Mouse (Mus musculus): Measurements from ENCODE around the gene Slfn4. TPM values are rescaled to one million over a fixed set of nuclear protein-coding genes. Genes with fewer than 3 reads are reported as not detected.
A peak's percentile ranks its signal among the peaks of the same experiment; 100 is the strongest.
"Not testable (repeated sequence)": the region's sequence is repeated elsewhere in the genome, so short reads cannot be mapped to it uniquely, and the experiment has no call there.

Slfn4 gene
- total RNA-seq (2018; cell fraction: chromatin; rRNA removed): 1,000 to 10,000 TPM in 4 of 26 experiments, 100 to 1,000 TPM in 9, 10 to 100 TPM in 11, 1 to 10 TPM in 2; 9.0 to 1,141 (median 381) TPM
- total RNA-seq (2018; cell fraction: cytosol; rRNA removed): 10 to 100 TPM in 12 of 26 experiments, 1 to 10 TPM in 3, under 1 TPM in 11; 0.30 to 60.5 (median 5.6) TPM
- total RNA-seq (2018; cell fraction: nucleus; rRNA removed): 1,000 to 10,000 TPM in 10 of 26 experiments, 100 to 1,000 TPM in 3, 10 to 100 TPM in 12, 1 to 10 TPM in 1; 9.2 to 1,802 (median 392) TPM
- polyA plus RNA-seq (2018): 0.49 to 3.3 TPM (median 3.0 TPM) in 3 replicates

DNA sequence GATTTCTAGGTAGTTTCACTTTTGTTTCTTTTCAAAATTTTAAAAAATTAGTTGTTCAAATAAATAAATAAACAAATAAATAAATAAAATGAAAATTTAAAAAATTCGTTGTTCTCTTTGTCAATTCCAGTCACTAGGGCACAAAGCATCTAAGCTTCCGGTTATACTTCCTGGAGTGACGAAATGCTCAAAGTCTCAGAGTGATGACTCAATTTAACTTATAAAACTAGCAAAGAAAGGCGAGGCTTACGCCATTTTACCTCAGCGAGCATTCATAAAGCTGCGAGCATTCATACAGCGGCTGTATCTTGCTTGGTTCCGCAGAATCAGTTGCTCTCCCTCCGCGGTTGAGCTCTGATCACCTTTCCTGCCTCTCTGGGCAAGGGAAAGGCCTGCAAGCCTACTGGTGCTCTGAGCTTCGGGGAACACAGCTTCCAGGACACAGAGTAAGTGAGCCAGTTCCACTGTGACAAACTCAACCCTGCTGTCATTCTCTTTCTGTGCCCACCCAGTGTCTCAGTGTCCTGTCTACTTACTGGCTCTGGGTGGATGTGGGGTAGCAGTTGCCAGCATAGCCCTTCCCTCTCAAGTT, at the start of gene Slfn4:
Slfn4 (plus strand) TSS at position 239 of the 592 bp plus-strand sequence.
- no peak within 1 kb of the TSS for H3K27ac ChIP-seq

GRCm38 (mm10) chr11:83125633-83126032, 49.4 kb upstream of the Slfn4 start:
- not testable (repeated sequence) for H3K4me3 ChIP-seq (ENCODE audit: inconsistent target); H3K79me2 ChIP-seq (ENCODE audit: inconsistent target); H3K27ac ChIP-seq; H3K36me3 ChIP-seq (ENCODE audit: inconsistent target)
- WGBS (ENCODE audit: missing documents): no CpG with 5 or more reads among the region's 1 CpGs

More for the DNA sequence above, at the start of gene Slfn4:
- Histone ChIP-seq H3K79me2 (ENCODE audit: inconsistent target) (no peaks in the 10 kb centered on the region), H3K4me3 (ENCODE audit: inconsistent target) (no peak within 1 kb of the TSS), H3K36me3 (ENCODE audit: inconsistent target) (no peaks in the 10 kb centered on the region)
- 71% methylated on average over 12 of the region's 12 CpGs for WGBS (ENCODE audit: missing documents)

DNA sequence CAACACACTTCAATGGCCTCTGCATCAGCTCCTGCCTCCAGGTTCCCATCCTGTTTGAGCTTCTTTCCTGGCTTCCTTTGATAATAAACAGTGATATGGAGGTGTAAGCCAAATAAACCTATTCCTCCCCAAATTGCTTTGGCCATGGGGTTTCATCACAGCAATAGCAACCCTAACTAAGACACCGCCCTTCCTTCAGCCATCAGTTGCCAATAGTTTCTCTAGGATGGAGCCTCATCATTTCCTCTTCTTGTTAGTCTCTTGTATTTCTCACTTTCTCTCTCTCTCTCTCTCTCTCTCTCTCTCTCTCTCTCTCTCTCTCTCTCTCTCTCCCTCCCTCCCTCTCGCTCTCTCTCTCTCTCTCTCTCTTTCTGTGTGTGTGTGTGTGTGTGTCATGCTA, 37.7 kb upstream of the Slfn4 start:
- not testable (repeated sequence) for H3K4me3 ChIP-seq (ENCODE audit: inconsistent target); H3K79me2 ChIP-seq (ENCODE audit: inconsistent target); H3K36me3 ChIP-seq (ENCODE audit: inconsistent target); H3K27ac ChIP-seq
- no CpG with 5 or more reads among the region's 2 CpGs for WGBS (ENCODE audit: missing documents)

GRCm38 (mm10) chr11:83148939-83149338, 26.0 kb upstream of the Slfn4 start:
- H3K36me3 ChIP-seq (ENCODE audit: inconsistent target); H3K4me3 ChIP-seq (ENCODE audit: inconsistent target); H3K79me2 ChIP-seq (ENCODE audit: inconsistent target); H3K27ac ChIP-seq: not testable (repeated sequence)
- no CpG with 5 or more reads among the region's 1 CpGs for WGBS (ENCODE audit: missing documents)

DNA sequence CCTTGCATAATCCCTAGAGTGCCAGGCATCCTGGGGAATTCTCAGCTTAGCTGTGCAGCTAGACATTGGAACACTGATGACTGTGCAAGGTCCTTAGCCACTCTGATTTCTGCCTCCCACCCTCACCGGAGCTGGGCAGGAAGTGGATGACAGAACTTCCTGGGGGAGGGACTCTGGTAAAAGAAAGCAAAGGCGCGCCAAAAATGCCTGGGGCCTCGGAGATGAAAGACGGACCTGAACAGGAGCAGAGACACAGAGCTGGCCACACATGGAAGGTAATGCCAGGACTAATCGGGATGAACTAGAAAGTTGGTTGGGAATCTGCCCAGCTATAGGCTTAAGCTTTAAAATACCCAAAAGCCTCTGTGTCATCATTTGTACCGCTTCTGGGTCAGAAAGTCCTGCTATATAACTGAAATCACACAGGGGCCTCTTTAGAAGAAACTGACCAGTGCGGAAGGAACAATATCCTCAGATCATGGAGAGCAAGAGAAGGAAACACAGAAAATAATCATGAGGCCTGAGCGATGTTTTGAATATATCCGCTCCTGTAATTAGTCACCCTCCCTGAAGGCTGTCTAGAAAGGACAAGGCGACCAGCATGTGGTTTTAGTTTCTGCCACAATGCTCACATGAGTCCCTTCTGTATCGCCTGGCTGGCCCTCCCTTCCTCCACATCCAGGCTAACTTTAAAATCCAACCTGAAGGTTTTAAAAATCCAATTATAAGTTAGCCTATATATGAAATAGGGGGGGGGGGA, 16.3 kb downstream of the Slfn4 start, which contains the start of gene Slfn3:
Slfn3 (plus strand) TSS at position 197 of the 760 bp plus-strand sequence.
- WGBS (ENCODE audit: missing documents): 1% methylated on average over 12 of the region's 12 CpGs

DNA sequence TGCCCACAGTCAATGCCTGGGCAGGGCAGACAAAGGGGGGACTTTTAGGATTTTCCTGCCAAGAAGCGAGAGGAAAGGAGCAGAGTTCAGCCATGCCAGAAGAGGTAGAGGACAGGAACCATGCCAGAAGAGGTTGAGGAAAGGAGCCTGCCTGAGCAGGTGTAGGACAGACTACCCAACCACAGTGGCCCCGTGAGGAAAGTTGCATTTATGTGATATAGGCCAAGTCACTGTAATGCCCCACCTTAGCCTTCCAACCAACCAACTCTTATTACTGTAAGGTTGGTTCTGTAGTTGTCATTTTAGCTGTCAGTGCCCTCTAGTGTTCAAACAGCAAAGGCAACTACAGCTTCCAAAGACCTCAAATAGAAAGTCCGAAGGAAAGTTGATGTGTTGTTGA, 17.0 kb downstream of the Slfn4 start:
- peaks cover 58% of the 10 kb centered on the region for H3K79me2 ChIP-seq (ENCODE audit: inconsistent target)
- WGBS (ENCODE audit: missing documents): 21% methylated on average over 2 of the region's 3 CpGs
- H3K36me3 ChIP-seq (ENCODE audit: inconsistent target): peaks cover 4% of the 10 kb centered on the region; the same call in 1 of the 2 replicates
- H3K27ac ChIP-seq: peak overlapping the region; percentile 79
- H3K4me3 ChIP-seq (ENCODE audit: inconsistent target): peak overlapping the region; percentile 72

More for the DNA sequence above, 16.3 kb downstream of the Slfn4 start, which contains the start of gene Slfn3:
- Histone ChIP-seq H3K79me2 (ENCODE audit: inconsistent target) (peaks cover 51% of the 10 kb centered on the region), H3K4me3 (ENCODE audit: inconsistent target) (peak within 1 kb of the TSS; percentile 72), H3K27ac (peak within 1 kb of the TSS; percentile 79), H3K36me3 (ENCODE audit: inconsistent target) (no peaks in the 10 kb centered on the region)

DNA sequence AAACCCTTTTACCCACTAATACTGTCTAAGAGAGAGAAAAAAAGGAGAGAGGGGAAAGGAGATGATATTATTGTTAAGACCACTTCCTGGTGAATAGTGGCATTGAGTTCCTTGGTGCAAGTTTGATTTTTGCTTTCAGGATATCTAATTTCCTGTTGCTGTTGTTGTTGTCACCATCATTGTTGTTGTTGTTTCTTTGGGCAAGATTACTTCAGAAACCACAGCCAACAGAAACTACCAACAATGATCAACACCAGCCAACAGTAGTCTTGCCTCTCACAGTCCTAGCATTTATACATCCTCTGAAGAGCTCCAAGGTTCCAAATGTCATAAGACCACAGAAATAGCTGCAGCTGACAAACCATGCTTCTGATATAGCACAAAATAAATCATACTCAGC, 30.0 kb downstream of the Slfn4 start:
- Histone ChIP-seq H3K79me2 (ENCODE audit: inconsistent target) (peaks cover 94% of the 10 kb centered on the region), H3K36me3 (ENCODE audit: inconsistent target) (peaks cover 51% of the 10 kb centered on the region), H3K4me3 (ENCODE audit: inconsistent target) (no peak overlapping the region), H3K27ac (no peak overlapping the region)

GRCm38 (mm10) chr11:83216119-83216518, 41.1 kb downstream of the Slfn4 start:
- peaks cover 53% of the 10 kb centered on the region for H3K36me3 ChIP-seq (ENCODE audit: inconsistent target)
- 100% methylated on average over 1 of the region's 1 CpGs for WGBS (ENCODE audit: missing documents)
- H3K79me2 ChIP-seq (ENCODE audit: inconsistent target): peaks cover 22% of the 10 kb centered on the region; the same call in 1 of the 2 replicates
- H3K27ac ChIP-seq: no peak overlapping the region
- no peak overlapping the region for H3K4me3 ChIP-seq (ENCODE audit: inconsistent target)

DNA sequence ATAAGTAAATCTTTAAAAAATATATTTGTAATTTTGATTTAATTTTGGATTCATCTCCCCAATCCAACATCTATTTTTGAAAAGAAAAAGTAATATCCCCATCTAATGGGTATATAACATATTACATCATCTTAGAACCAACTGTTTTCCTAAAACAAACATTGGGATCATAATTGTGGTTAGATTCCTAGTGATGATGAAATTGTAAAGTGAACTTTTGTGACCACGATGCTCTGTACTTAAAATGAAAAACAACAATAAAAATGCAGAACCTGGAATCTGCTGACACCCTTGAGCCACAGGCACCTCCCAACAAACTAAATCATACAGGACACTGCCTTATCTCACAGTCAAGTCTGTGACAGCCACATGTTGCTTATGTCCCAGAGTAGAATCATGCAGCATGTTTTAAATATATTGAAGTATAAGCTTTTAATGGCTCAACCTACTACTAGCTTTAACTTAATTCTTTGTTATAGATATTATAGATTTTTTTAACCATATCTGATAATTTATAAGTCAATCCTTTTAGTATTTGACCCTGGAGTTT, 46.4 kb downstream of the Slfn4 start:
- Histone ChIP-seq H3K36me3 (ENCODE audit: inconsistent target) (peaks cover 10% of the 10 kb centered on the region; the same call in 1 of the 2 replicates), H3K4me3 (ENCODE audit: inconsistent target) (no peak overlapping the region), H3K27ac (no peak overlapping the region), H3K79me2 (ENCODE audit: inconsistent target) (peaks cover 21% of the 10 kb centered on the region)
- 50% methylated on average over 1 of the region's 1 CpGs for WGBS (ENCODE audit: missing documents)

DNA sequence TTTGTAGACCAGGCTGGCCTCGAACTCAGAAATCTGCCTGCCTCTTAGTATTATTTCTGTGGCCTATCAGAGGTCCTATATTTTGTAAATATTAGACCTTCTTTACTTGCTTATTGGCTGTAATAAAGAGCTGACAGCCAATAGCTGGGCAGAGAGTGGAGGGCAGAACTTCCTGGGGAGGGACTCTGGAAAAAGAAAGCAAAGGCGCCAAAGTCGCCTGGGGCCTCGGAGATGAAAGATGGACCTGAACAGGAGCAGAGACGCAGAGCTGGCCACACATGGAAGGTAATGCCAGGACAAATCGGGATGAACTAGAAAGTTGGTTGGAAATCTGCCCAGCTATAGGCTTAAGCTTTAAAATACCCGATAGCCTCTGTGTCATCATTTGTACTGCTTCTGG, 48.4 kb downstream of the Slfn4 start:
- WGBS (ENCODE audit: missing documents): 0% methylated on average over 7 of the region's 7 CpGs
- peaks cover 40% of the 10 kb centered on the region for H3K79me2 ChIP-seq (ENCODE audit: inconsistent target)
- H3K27ac ChIP-seq: peak overlapping the region; percentile 98
- peak overlapping the region; percentile 95 for H3K4me3 ChIP-seq (ENCODE audit: inconsistent target)
- peaks cover 11% of the 10 kb centered on the region for H3K36me3 ChIP-seq (ENCODE audit: inconsistent target)

DNA sequence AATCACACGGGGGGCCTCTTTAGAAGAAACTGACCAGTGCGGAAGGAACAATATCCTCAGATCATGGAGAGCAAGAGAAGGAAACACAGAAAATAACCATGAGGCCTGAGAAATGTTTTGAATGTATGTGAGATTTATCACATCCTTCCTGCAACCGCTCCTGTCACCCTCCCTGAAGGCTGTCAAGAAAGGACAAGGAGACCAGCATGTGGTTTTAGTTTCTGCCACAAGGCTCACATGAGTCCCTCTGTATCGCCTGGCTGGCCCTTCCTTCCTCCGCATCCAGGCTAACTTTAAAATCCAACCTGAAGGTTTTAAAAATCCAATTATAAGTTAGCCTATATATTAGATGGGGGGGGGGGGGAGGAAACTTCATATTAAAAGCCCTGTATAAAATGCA, 48.8 kb downstream of the Slfn4 start:
- H3K4me3 ChIP-seq (ENCODE audit: inconsistent target): peak overlapping the region; percentile 95
- H3K79me2 ChIP-seq (ENCODE audit: inconsistent target): peaks cover 45% of the 10 kb centered on the region
- peak overlapping the region; percentile 98 for H3K27ac ChIP-seq
- WGBS (ENCODE audit: missing documents): 0% methylated on average over 5 of the region's 5 CpGs
- peaks cover 13% of the 10 kb centered on the region for H3K36me3 ChIP-seq (ENCODE audit: inconsistent target)

DNA sequence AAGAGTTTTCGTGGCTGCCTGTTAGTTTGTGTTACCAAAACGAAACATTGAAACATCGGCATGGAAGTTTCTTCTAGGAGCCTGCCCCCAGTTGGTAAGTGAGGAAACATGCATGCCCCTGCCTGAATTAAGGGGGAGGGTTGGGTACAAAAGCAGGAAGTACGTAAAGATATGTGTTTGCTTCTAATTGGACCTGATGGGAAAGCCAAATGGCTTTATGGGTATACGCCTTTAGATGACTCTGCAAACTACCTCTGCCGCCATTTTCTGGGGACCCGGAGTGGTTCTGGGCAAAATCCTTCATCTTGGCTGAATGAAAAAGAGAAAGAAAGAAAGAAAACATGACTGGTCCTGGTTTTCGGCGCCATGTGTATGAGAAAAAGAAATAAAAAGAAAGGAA, 49.2 kb downstream of the Slfn4 start:
- peaks cover 49% of the 10 kb centered on the region for H3K79me2 ChIP-seq (ENCODE audit: inconsistent target)
- 0% methylated on average over 9 of the region's 9 CpGs for WGBS (ENCODE audit: missing documents)
- peak overlapping the region; percentile 98 for H3K27ac ChIP-seq
- peaks cover 13% of the 10 kb centered on the region for H3K36me3 ChIP-seq (ENCODE audit: inconsistent target)
- peak overlapping the region; percentile 95 for H3K4me3 ChIP-seq (ENCODE audit: inconsistent target)

- 0% methylated on average over 3 of the region's 3 CpGs for WGBS (ENCODE audit: missing documents)
- H3K27ac ChIP-seq: peak overlapping the region; percentile 98
- peaks cover 54% of the 10 kb centered on the region for H3K79me2 ChIP-seq (ENCODE audit: inconsistent target)
- H3K4me3 ChIP-seq (ENCODE audit: inconsistent target): peak overlapping the region; percentile 95
- H3K36me3 ChIP-seq (ENCODE audit: inconsistent target): peaks cover 13% of the 10 kb centered on the region
Observed at GRCm38 (mm10) chr11:83224750-83225149, 49.8 kb downstream of the Slfn4 start.

DNA sequence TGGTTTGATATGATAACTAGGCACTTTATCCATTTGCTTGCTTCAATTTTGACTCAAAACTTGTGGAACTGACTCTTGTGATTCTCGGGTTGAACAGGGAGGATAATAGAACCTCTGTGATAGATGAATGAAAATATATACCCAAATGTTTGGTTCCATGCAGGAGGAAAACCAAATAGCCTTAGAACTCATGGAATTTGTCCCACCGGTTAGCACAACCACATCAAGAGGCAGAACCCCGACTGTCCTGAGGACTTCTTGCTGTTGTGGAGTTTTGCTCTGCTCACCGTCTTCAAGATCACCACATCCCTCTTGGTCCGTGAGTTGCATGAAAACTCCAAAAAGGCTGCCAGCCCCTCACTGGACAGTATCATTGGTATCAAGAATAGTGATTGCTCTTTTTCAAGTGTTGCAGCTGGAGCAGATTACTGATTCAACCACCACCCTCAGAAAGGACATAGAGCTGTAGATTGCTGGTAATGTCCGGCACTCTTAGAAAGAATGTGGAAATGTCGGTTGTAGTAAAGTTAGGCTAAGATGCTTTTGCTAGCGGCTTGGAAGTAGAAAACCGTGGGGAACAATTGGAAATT, 50.5 kb downstream of the Slfn4 start:
- 60% methylated on average over 8 of the region's 9 CpGs for WGBS (ENCODE audit: missing documents)
- H3K27ac ChIP-seq: peak overlapping the region; percentile 98
- peaks cover 54% of the 10 kb centered on the region for H3K79me2 ChIP-seq (ENCODE audit: inconsistent target)
- H3K4me3 ChIP-seq (ENCODE audit: inconsistent target): peak overlapping the region; percentile 95
- peaks cover 13% of the 10 kb centered on the region for H3K36me3 ChIP-seq (ENCODE audit: inconsistent target)
